Mouse (Mus musculus): Measurements from ENCODE around the gene Mllt6. TPM values are rescaled to one million over a fixed set of nuclear protein-coding genes. Genes with fewer than 3 reads are reported as not detected.

Gene Mllt6
- total RNA-seq, 1 experiment: 113 TPM

GRCm38 (mm10) chr11:97669829-97670228, 6.6 kb downstream of the Mllt6 start:
- in situ Hi-C loops (cut with MboI; ENCODE audit: low sequenced_read_pairs in 2 of 2, unreplicated experiment in 2 of 2): no loop called here
- peaks cover 86% of the 10 kb centered on the region for H3K36me3 ChIP-seq (ENCODE audit: control insufficient read depth, insufficient read depth, low read length, poor library complexity, severe bottlenecking)
- peak overlapping the region; percentile 84 for H3K27ac ChIP-seq (ENCODE audit: insufficient read depth, low read depth, low read length, poor library complexity, severe bottlenecking)

GRCm38 (mm10) chr11:97670234-97671176, 7.3 kb downstream of the Mllt6 start:
- Histone ChIP-seq H3K9ac (ENCODE audit: insufficient read depth, low read depth, low read length, poor library complexity, severe bottlenecking) (peak overlapping the region; percentile 41; the same call in 1 of the 2 replicates), H3K27ac (ENCODE audit: insufficient read depth, low read depth, low read length, poor library complexity, severe bottlenecking) (peak overlapping the region; percentile 84), H3K4me3 (ENCODE audit: insufficient read depth in 1 of 2, low read depth in 1 of 2, low read length in 2 of 2, poor library complexity in 1 of 2, severe bottlenecking in 1 of 2) (peak overlapping the region in 1 of 2 experiments; percentile 3; a peak in 2 of 4 replicates), H3K9me3 (ENCODE audit: control insufficient read depth, insufficient read depth, low read depth, low read length) (no peaks in the 10 kb centered on the region), H3K36me3 (ENCODE audit: control insufficient read depth, insufficient read depth, low read length, poor library complexity, severe bottlenecking) (peaks cover 89% of the 10 kb centered on the region), H3K4me1 (ENCODE audit: control insufficient read depth in 2 of 2, insufficient read depth in 2 of 2, low read length in 2 of 2, poor library complexity in 1 of 2) (peaks cover 25 to 72% of the 10 kb centered on the region in 2 experiments)
- in situ Hi-C loops (cut with MboI; ENCODE audit: low sequenced_read_pairs in 2 of 2, unreplicated experiment in 2 of 2): no loop called here
- no peak for DNase-seq (ENCODE audit: low read depth, low spot score)
- TF ChIP-seq HCFC1 (IDR thresholded peaks at IDR 0.05; ENCODE audit: borderline replicate concordance, insufficient read depth, low read length) (no peak), MAFK (IDR thresholded peaks at IDR 0.05; ENCODE audit: insufficient read depth, low read depth, low read length) (no peak)

More at GRCm38 (mm10) chr11:97669829-97670228, 6.6 kb downstream of the Mllt6 start:
- TF ChIP-seq MAFK (IDR thresholded peaks at IDR 0.05; ENCODE audit: insufficient read depth, low read depth, low read length): no peak
- TF ChIP-seq CHD2 (IDR thresholded peaks at IDR 0.05; ENCODE audit: low read depth, low read length): no peak
- no peak for TF ChIP-seq HCFC1 (IDR thresholded peaks at IDR 0.05; ENCODE audit: borderline replicate concordance, insufficient read depth, low read length)
- no peak for TF ChIP-seq ZNF384 (IDR thresholded peaks at IDR 0.05; ENCODE audit: low read depth, low read length)
- Histone ChIP-seq H3K4me1 (ENCODE audit: control insufficient read depth in 2 of 2, insufficient read depth in 2 of 2, low read length in 2 of 2, poor library complexity in 1 of 2) (peaks cover 25 to 69% of the 10 kb centered on the region in 2 experiments), H3K4me3 (ENCODE audit: insufficient read depth in 1 of 2, low read depth in 1 of 2, low read length in 2 of 2, poor library complexity in 1 of 2, severe bottlenecking in 1 of 2) (peak overlapping the region; percentile 8 to 51; a peak in 2 of 4 replicates), H3K9ac (ENCODE audit: insufficient read depth, low read depth, low read length, poor library complexity, severe bottlenecking) (peak overlapping the region; percentile 59), H3K9me3 (ENCODE audit: control insufficient read depth, insufficient read depth, low read depth, low read length) (no peaks in the 10 kb centered on the region)
- DNase-seq (ENCODE audit: low read depth, low spot score): no peak

- Histone ChIP-seq H3K4me3 (ENCODE audit: insufficient read depth in 1 of 2, low read depth in 1 of 2, low read length in 2 of 2, poor library complexity in 1 of 2, severe bottlenecking in 1 of 2) (peak overlapping the region in 1 of 2 experiments; percentile 7; a peak in 1 of 4 replicates), H3K4me1 (ENCODE audit: control insufficient read depth in 2 of 2, insufficient read depth in 2 of 2, low read length in 2 of 2, poor library complexity in 1 of 2) (peaks cover 25 to 73% of the 10 kb centered on the region in 2 experiments), H3K9ac (ENCODE audit: insufficient read depth, low read depth, low read length, poor library complexity, severe bottlenecking) (no peak overlapping the region), H3K27ac (ENCODE audit: insufficient read depth, low read depth, low read length, poor library complexity, severe bottlenecking) (peak overlapping the region; percentile 84), H3K9me3 (ENCODE audit: control insufficient read depth, insufficient read depth, low read depth, low read length) (no peaks in the 10 kb centered on the region), H3K36me3 (ENCODE audit: control insufficient read depth, insufficient read depth, low read length, poor library complexity, severe bottlenecking) (peaks cover 89% of the 10 kb centered on the region)
- no peak for DNase-seq (ENCODE audit: low read depth, low spot score)
- TF ChIP-seq ZNF384 (IDR thresholded peaks at IDR 0.05; ENCODE audit: low read depth, low read length): no peak
- no peak for TF ChIP-seq MAFK (IDR thresholded peaks at IDR 0.05; ENCODE audit: insufficient read depth, low read depth, low read length)
- no peak for TF ChIP-seq ZC3H11A (IDR thresholded peaks at IDR 0.05; ENCODE audit: borderline replicate concordance, low read depth, low read length)
- no peak for TF ChIP-seq CHD2 (IDR thresholded peaks at IDR 0.05; ENCODE audit: low read depth, low read length)
- TF ChIP-seq HCFC1 (IDR thresholded peaks at IDR 0.05; ENCODE audit: borderline replicate concordance, insufficient read depth, low read length): no peak
- in situ Hi-C loops (cut with MboI; ENCODE audit: low sequenced_read_pairs in 2 of 2, unreplicated experiment in 2 of 2): no loop called here
Observed at GRCm38 (mm10) chr11:97671177-97671527, 7.9 kb downstream of the Mllt6 start.

DNA sequence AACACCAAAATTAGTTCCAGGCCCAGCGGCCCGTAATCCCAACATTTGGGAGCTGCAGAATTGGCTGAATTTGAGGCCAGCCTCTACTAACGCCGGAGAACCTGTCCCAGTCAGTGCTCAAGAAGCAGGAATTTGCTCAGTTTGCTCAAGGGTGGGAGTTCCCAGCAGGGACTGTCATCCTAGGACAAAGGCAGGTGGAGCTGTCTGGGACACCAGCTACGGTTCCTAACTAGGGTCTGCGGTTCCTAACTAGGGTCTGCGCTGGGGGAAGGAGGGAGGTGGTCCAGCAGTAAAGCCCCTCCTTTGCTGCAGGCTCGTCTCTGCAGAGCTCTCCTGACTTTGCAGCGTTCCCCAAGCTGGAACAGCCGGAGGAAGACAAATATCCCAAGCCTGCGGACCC, 9.9 kb downstream of the Mllt6 start:
- H3K9ac ChIP-seq (ENCODE audit: insufficient read depth, low read depth, low read length, poor library complexity, severe bottlenecking): peak overlapping the region; percentile 20; the same call in 1 of the 2 replicates
- peak overlapping the region; percentile 26; the same call in 1 of the 2 replicates for H3K27ac ChIP-seq (ENCODE audit: insufficient read depth, low read depth, low read length, poor library complexity, severe bottlenecking)
- no peak for DNase-seq (ENCODE audit: low read depth, low spot score)
- TF ChIP-seq ZC3H11A (IDR thresholded peaks at IDR 0.05; ENCODE audit: borderline replicate concordance, low read depth, low read length) (no peak), HCFC1 (IDR thresholded peaks at IDR 0.05; ENCODE audit: borderline replicate concordance, insufficient read depth, low read length) (no peak), MAFK (IDR thresholded peaks at IDR 0.05; ENCODE audit: insufficient read depth, low read depth, low read length) (no peak), CHD2 (IDR thresholded peaks at IDR 0.05; ENCODE audit: low read depth, low read length) (no peak), ZNF384 (IDR thresholded peaks at IDR 0.05; ENCODE audit: low read depth, low read length) (no peak)
- H3K4me1 ChIP-seq (ENCODE audit: control insufficient read depth in 2 of 2, insufficient read depth in 2 of 2, low read length in 2 of 2, poor library complexity in 1 of 2): peaks cover 29 to 76% of the 10 kb centered on the region in 2 experiments
- H3K9me3 ChIP-seq (ENCODE audit: control insufficient read depth, insufficient read depth, low read depth, low read length): no peaks in the 10 kb centered on the region
- in situ Hi-C loops (cut with MboI; ENCODE audit: low sequenced_read_pairs in 2 of 2, unreplicated experiment in 2 of 2): no loop called here
- H3K4me3 ChIP-seq (ENCODE audit: insufficient read depth in 1 of 2, low read depth in 1 of 2, low read length in 2 of 2, poor library complexity in 1 of 2, severe bottlenecking in 1 of 2): peak overlapping the region in 1 of 2 experiments; percentile 3; a peak in 1 of 4 replicates
- H3K36me3 ChIP-seq (ENCODE audit: control insufficient read depth, insufficient read depth, low read length, poor library complexity, severe bottlenecking): peaks cover 95% of the 10 kb centered on the region

All from ES-E14 (cell line).